Mouse (Mus musculus): ENCODE measurements around the gene Gm49320.

Gene Gm49320

GRCm38 (mm10) chr8:4226739-4227347 lies 11.8 kb upstream of the Gm49320 start, which contains the start of gene Lrrc8e:
TSS of gene Lrrc8e (plus strand) at chr8:4226827.
- peak; percentile 81 for DNase-seq

GRCm38 (mm10) chr8:4227919-4228318 lies 10.7 kb upstream of the Gm49320 start:
- peak; percentile 66 for DNase-seq

- peak; percentile 64 for DNase-seq
Measured at GRCm38 (mm10) chr8:4229784-4230183, 8.9 kb upstream of the Gm49320 start.

GRCm38 (mm10) chr8:4230612-4231351 lies 7.9 kb upstream of the Gm49320 start:
- DNase-seq: peak; percentile 88

GRCm38 (mm10) chr8:4237814-4238433 lies 741 bp upstream of the Gm49320 start:
- no peak for DNase-seq

- DNase-seq: peak; percentile 92
Measured at GRCm38 (mm10) chr8:4239193-4239890, 677 bp downstream of the Gm49320 start.

GRCm38 (mm10) chr8:4245061-4245460 lies 6.4 kb downstream of the Gm49320 start:
- peak; percentile 90 for DNase-seq

GRCm38 (mm10) chr8:4245737-4246136 lies 7.1 kb downstream of the Gm49320 start:
- DNase-seq: peak; percentile 91

- DNase-seq: peak; percentile 70
Measured at GRCm38 (mm10) chr8:4247241-4247640, 8.6 kb downstream of the Gm49320 start.

- peak; percentile 91 for DNase-seq
Measured at GRCm38 (mm10) chr8:4247951-4248540, 9.4 kb downstream of the Gm49320 start, which contains the start of gene Tgfbr3l. TSS of gene Tgfbr3l (plus strand) at chr8:4248214.

GRCm38 (mm10) chr8:4249213-4249612 lies 10.5 kb downstream of the Gm49320 start:
- DNase-seq: peak; percentile 93

- DNase-seq: peak; percentile 98
Measured at GRCm38 (mm10) chr8:4250306-4250970, 11.8 kb downstream of the Gm49320 start.

GRCm38 (mm10) chr8:4252116-4252760 lies 13.6 kb downstream of the Gm49320 start:
- peak; percentile 88 for DNase-seq

GRCm38 (mm10) chr8:4252934-4253841 lies 14.5 kb downstream of the Gm49320 start, which contains the start of gene Snapc2:
TSS of gene Snapc2 (plus strand) at chr8:4253080.
- DNase-seq: peak; percentile 99

- peak; percentile 89 for DNase-seq
Measured at GRCm38 (mm10) chr8:4254001-4254400, 15.3 kb downstream of the Gm49320 start.

- peak; percentile 90 for DNase-seq
Measured at GRCm38 (mm10) chr8:4255471-4255870, 16.8 kb downstream of the Gm49320 start.

- DNase-seq: peak; percentile 81
Measured at GRCm38 (mm10) chr8:4256911-4257310, 18.2 kb downstream of the Gm49320 start.

- peak; percentile 74 for DNase-seq
Measured at GRCm38 (mm10) chr8:4257350-4257749, 18.7 kb downstream of the Gm49320 start.

- DNase-seq: peak; percentile 95
Measured at GRCm38 (mm10) chr8:4258233-4258632, 19.6 kb downstream of the Gm49320 start.

- peak; percentile 96 for DNase-seq
Measured at GRCm38 (mm10) chr8:4258678-4259077, 20.0 kb downstream of the Gm49320 start.
